Mouse (Mus musculus): Measurements from ENCODE around the gene Ctsw. TPM values are rescaled to one million over a fixed set of nuclear protein-coding genes. Genes with fewer than 3 reads are reported as not detected.
"Not testable (repeated sequence)": the region's sequence is repeated elsewhere in the genome, so short reads cannot be mapped to it uniquely, and the experiment has no call there.

The Ctsw gene
- polyA plus RNA-seq, 1 experiment: 34.3 TPM

DNA sequence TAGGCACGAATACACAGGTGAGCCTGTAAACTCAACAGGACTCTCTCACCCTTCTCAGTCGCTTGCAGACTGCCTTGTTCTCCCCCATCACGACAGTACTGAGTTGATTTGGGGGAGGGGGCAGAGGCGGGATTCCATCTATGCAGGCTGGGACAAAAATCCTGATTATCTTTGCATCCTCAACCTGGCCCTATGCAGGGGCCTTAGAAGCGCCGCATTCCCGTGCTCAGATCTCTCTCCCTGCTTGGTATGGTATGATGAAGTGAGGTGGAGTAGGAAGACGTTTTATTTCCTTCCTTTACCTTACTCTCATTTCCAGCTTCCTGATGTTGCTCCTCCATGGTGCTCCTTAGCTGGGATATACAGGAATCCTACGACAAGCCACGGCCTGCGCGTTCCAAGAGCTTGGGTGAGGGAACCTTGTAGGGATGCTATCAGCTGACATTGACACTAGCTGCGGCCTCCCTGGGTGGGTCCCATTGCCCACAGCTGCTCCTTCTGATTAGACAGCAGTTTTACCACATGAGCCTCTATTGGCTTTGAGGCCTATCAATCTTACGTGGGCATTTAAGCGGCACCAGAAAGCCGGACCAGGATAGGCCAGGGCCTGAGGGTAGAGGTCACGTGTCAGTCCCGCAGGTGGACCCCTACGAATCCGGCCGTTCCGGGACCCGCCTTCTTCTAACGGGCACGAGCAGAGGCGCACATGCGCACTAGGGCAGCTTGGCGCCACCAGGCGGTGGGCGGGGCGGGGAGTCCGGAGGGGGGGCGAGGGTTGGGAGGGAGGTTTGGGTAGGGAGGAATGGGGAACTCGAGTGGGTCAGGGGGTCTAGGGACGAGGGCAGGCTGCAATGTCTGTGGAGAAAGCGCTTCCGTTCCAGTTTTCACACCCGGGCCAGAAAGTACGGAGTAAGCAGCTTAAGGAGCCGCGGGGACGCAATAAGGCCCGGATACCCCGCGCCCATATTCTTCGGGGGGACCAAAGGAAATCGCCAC lies 42.0 kb upstream of the Ctsw start, which contains the start of gene Snx32:
Gene Snx32, minus strand, starts transcription at position 508 of the 996 bp plus-strand sequence.
- peak; percentile 11; the same call in 1 of the 2 replicates for TF ChIP-seq POLR2A (IDR thresholded peaks at IDR 0.05; ENCODE audit: low read depth, low read length)
- TF ChIP-seq CTCF (IDR thresholded peaks at IDR 0.05; ENCODE audit: extremely low read depth, insufficient read depth, insufficient read length, insufficient replicate concordance): no peak
- Histone ChIP-seq H3K27ac (ENCODE audit: insufficient read depth, low read length) (peak within 1 kb of the TSS; percentile 50), H3K4me3 (ENCODE audit: extremely low read depth, insufficient read depth, insufficient read length) (peak within 1 kb of the TSS; percentile 65), H3K36me3 (ENCODE audit: control insufficient read depth, insufficient read depth, low read length) (no peaks in the 10 kb centered on the region), H3K4me1 (ENCODE audit: control insufficient read depth, insufficient read depth, insufficient read length) (peaks cover 7% of the 10 kb centered on the region; the same call in 1 of the 2 replicates), H3K27me3 (ENCODE audit: control insufficient read depth, insufficient read depth, low read length) (no peaks in the 10 kb centered on the region)
- WGBS: 3% methylated on average over 47 of the region's 47 CpGs
- peak; percentile 98 for DNase-seq (ENCODE audit: low read depth in 1 of 2, low spot score in 2 of 2)

- 92% methylated on average over 17 of the region's 17 CpGs for WGBS
Measured at GRCm38 (mm10) chr19:5503687-5504086, 35.4 kb upstream of the Ctsw start, which contains the start of gene 1700020D05Rik. 1700020D05Rik (minus strand) TSS chr19:5503787.

DNA sequence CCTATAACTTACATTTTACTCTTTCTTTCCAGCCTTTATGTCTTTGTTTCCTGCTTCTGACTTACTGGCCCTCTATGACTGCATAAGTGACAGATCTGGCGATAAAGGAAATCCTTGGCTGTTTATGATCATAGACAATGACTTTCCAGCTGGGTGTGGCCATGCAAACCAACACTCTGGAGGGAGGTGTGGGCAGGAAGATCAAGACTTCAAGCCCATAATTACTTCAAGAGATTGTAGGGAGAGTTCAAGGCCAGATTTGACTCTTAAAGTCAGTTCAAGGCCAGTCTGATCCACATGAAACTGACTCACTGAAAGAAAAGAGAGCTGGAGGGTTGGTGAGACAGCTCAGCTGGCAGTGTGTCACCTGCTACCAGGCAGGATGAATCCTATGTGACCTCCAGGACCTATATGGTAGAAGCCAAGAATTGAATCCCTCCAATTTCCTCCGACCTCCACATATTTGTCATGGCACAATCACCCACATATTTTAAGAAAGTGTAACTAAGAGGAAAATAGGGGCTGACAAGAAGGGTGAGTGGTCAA lies 32.1 kb upstream of the Ctsw start:
- no peaks in the 10 kb centered on the region for H3K27me3 ChIP-seq (ENCODE audit: control insufficient read depth, insufficient read depth, low read length)
- H3K4me3 ChIP-seq (ENCODE audit: extremely low read depth, insufficient read depth, insufficient read length): no peak overlapping the region
- 84% methylated on average over 2 of the region's 2 CpGs for WGBS
- no peaks in the 10 kb centered on the region for H3K4me1 ChIP-seq (ENCODE audit: control insufficient read depth, insufficient read depth, insufficient read length)
- no peak overlapping the region for H3K27ac ChIP-seq (ENCODE audit: insufficient read depth, low read length)
- no peak for DNase-seq (ENCODE audit: low read depth in 1 of 2, low spot score in 2 of 2)
- TF ChIP-seq POLR2A (IDR thresholded peaks at IDR 0.05; ENCODE audit: low read depth, low read length) (no peak), CTCF (IDR thresholded peaks at IDR 0.05; ENCODE audit: extremely low read depth, insufficient read depth, insufficient read length, insufficient replicate concordance) (no peak)
- peaks cover 22% of the 10 kb centered on the region for H3K36me3 ChIP-seq (ENCODE audit: control insufficient read depth, insufficient read depth, low read length)

More at GRCm38 (mm10) chr19:5503687-5504086, 35.4 kb upstream of the Ctsw start, which contains the start of gene 1700020D05Rik:
- no peaks in the 10 kb centered on the region for H3K4me1 ChIP-seq (ENCODE audit: control insufficient read depth, insufficient read depth, insufficient read length)
- DNase-seq (ENCODE audit: low read depth in 1 of 2, low spot score in 2 of 2): no peak
- H3K36me3 ChIP-seq (ENCODE audit: control insufficient read depth, insufficient read depth, low read length): no peaks in the 10 kb centered on the region; the same call in 1 of the 2 replicates
- H3K27ac ChIP-seq (ENCODE audit: insufficient read depth, low read length): no peak within 1 kb of the TSS
- TF ChIP-seq POLR2A (IDR thresholded peaks at IDR 0.05; ENCODE audit: low read depth, low read length) (no peak), CTCF (IDR thresholded peaks at IDR 0.05; ENCODE audit: extremely low read depth, insufficient read depth, insufficient read length, insufficient replicate concordance) (no peak)
- no peak within 1 kb of the TSS for H3K4me3 ChIP-seq (ENCODE audit: extremely low read depth, insufficient read depth, insufficient read length)
- H3K27me3 ChIP-seq (ENCODE audit: control insufficient read depth, insufficient read depth, low read length): no peaks in the 10 kb centered on the region

- H3K27ac ChIP-seq (ENCODE audit: insufficient read depth, low read length): no peak overlapping the region
- no peak for DNase-seq (ENCODE audit: low read depth in 1 of 2, low spot score in 2 of 2)
Measured at GRCm38 (mm10) chr19:5496052-5496370, 27.7 kb upstream of the Ctsw start.

DNA sequence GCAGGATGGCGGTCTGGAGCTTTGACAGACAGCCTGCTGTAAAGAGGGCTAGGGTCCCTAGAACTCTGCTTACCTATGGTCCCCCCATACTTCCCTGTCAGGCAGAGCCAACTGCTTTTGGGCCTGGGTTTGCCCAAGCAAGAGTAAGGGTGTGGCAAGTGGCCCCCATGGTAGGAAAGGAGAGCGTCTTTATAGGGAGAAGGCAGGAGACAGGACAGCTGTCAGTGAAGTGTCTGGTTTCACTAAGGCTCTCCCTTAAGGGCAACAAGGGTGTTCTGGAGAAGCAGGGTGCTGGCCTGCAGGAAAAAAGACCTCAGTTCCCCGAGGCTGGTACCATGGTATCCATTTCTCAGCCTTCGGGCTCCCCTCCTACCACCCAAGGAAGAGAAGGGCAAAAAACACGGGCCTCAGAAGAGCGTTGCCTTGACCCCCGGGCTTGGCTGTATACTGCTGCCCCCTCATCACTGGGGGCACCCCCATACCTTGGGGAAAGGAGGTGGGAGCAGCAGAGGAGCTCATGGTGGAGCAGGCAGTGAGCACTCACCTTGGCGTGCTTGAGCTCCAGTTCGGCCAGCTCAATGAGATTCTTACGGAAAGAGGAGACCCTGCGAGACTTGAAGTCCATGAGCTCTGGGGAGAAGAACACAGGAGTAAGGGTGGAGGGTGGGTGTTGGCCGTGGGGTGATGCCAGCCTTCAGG lies 27.2 kb upstream of the Ctsw start:
- H3K4me1 ChIP-seq (ENCODE audit: control insufficient read depth, insufficient read depth, insufficient read length): no peaks in the 10 kb centered on the region
- H3K36me3 ChIP-seq (ENCODE audit: control insufficient read depth, insufficient read depth, low read length): peaks cover 41% of the 10 kb centered on the region
- H3K27me3 ChIP-seq (ENCODE audit: control insufficient read depth, insufficient read depth, low read length): no peaks in the 10 kb centered on the region
- 89% methylated on average over 12 of the region's 12 CpGs for whole genome bisulfite sequencing
- no peak overlapping the region for H3K4me3 ChIP-seq (ENCODE audit: extremely low read depth, insufficient read depth, insufficient read length)
- DNase-seq (ENCODE audit: low read depth in 1 of 2, low spot score in 2 of 2): no peak
- H3K27ac ChIP-seq (ENCODE audit: insufficient read depth, low read length): no peak overlapping the region
- TF ChIP-seq CTCF (IDR thresholded peaks at IDR 0.05; ENCODE audit: extremely low read depth, insufficient read depth, insufficient read length, insufficient replicate concordance): no peak
- no peak for TF ChIP-seq POLR2A (IDR thresholded peaks at IDR 0.05; ENCODE audit: low read depth, low read length)

More at GRCm38 (mm10) chr19:5496052-5496370, 27.7 kb upstream of the Ctsw start:
- no peaks in the 10 kb centered on the region for H3K4me1 ChIP-seq (ENCODE audit: control insufficient read depth, insufficient read depth, insufficient read length)
- H3K27me3 ChIP-seq (ENCODE audit: control insufficient read depth, insufficient read depth, low read length): no peaks in the 10 kb centered on the region
- TF ChIP-seq CTCF (IDR thresholded peaks at IDR 0.05; ENCODE audit: extremely low read depth, insufficient read depth, insufficient read length, insufficient replicate concordance) (no peak), POLR2A (IDR thresholded peaks at IDR 0.05; ENCODE audit: low read depth, low read length) (no peak)
- no peak overlapping the region for H3K4me3 ChIP-seq (ENCODE audit: extremely low read depth, insufficient read depth, insufficient read length)
- peaks cover 41% of the 10 kb centered on the region for H3K36me3 ChIP-seq (ENCODE audit: control insufficient read depth, insufficient read depth, low read length)
- 94% methylated on average over 16 of the region's 16 CpGs for WGBS

- Histone ChIP-seq H3K27ac (ENCODE audit: insufficient read depth, low read length) (no peak overlapping the region), H3K4me3 (ENCODE audit: extremely low read depth, insufficient read depth, insufficient read length) (no peak overlapping the region), H3K36me3 (ENCODE audit: control insufficient read depth, insufficient read depth, low read length) (peaks cover 41% of the 10 kb centered on the region), H3K4me1 (ENCODE audit: control insufficient read depth, insufficient read depth, insufficient read length) (no peaks in the 10 kb centered on the region), H3K27me3 (ENCODE audit: control insufficient read depth, insufficient read depth, low read length) (no peaks in the 10 kb centered on the region)
- 86% methylated on average over 3 of the region's 3 CpGs for WGBS
- TF ChIP-seq POLR2A (IDR thresholded peaks at IDR 0.05; ENCODE audit: low read depth, low read length) (no peak), CTCF (IDR thresholded peaks at IDR 0.05; ENCODE audit: extremely low read depth, insufficient read depth, insufficient read length, insufficient replicate concordance) (no peak)
- no peak for DNase-seq (ENCODE audit: low read depth in 1 of 2, low spot score in 2 of 2)
Measured at GRCm38 (mm10) chr19:5494314-5494713, 26.0 kb upstream of the Ctsw start.

DNA sequence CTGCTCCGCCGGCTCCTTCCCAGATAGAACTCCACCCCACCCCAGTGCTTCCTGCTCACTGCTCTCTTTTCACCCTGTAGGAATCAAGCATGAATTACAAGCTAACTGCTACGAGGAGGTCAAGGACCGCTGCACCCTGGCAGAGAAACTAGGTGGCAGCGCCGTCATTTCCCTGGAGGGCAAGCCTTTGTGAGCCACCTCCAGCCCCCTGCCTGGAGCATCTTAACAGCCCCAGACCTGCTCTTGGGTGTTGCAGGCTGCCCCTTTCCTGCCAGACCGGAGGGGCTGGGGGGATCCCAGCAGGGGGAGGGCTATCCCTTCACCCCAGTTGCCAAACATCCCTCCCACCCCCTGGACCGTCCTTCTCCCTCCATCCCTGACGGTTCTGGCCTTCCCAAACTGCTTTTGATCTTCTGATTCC lies 25.0 kb upstream of the Ctsw start:
- not testable (repeated sequence) for H3K4me3 ChIP-seq (ENCODE audit: extremely low read depth, insufficient read depth, insufficient read length); H3K27ac ChIP-seq (ENCODE audit: insufficient read depth, low read length); H3K27me3 ChIP-seq (ENCODE audit: control insufficient read depth, insufficient read depth, low read length); DNase-seq (ENCODE audit: low read depth in 1 of 2, low spot score in 2 of 2); H3K4me1 ChIP-seq (ENCODE audit: control insufficient read depth, insufficient read depth, insufficient read length)
- H3K36me3 ChIP-seq (ENCODE audit: control insufficient read depth, insufficient read depth, low read length): peaks cover 41% of the 10 kb centered on the region
- 66% methylated on average over 9 of the region's 9 CpGs for WGBS

Measured in spleen, adult 2 months (tissue).